Mouse (Mus musculus): Measurements from ENCODE around the gene Glrx5. TPM values are rescaled to one million over a fixed set of nuclear protein-coding genes. Genes with fewer than 3 reads are reported as not detected.

The Glrx5 gene
- total and polyA plus RNA-seq, 2 experiments from 2014 or later = 35.8 to 185 TPM

GRCm38 (mm10) chr12:105077232-105077631, 44.7 kb downstream of the Glrx5 start:
- Histone ChIP-seq H3K27ac (ENCODE audit: low read depth, low read length) (no peak overlapping the region), H3K4me1 (ENCODE audit: insufficient read depth, low read length) (no peaks in the 10 kb centered on the region), H3K27me3 (ENCODE audit: insufficient read depth, low read length) (no peaks in the 10 kb centered on the region), H3K9me3 (ENCODE audit: low read length) (no peaks in the 10 kb centered on the region), H3K9ac (replicated peaks; ENCODE audit: low read length, poor library complexity, severe bottlenecking) (no peak overlapping the region), H3K4me2 (ENCODE audit: low read depth, low read length, poor library complexity, severe bottlenecking) (no peak overlapping the region), H3K36me3 (ENCODE audit: insufficient read depth, low read length) (no peaks in the 10 kb centered on the region), H3K4me3 (ENCODE audit: low read depth, low read length) (no peak overlapping the region)
- ATAC-seq (ENCODE audit: low FRiP score) = no peak
- DNase-seq (ENCODE audit: low spot score) = no peak
- TF ChIP-seq CTCF (IDR thresholded peaks at IDR 0.05) = no peak
- whole genome bisulfite sequencing = 91% methylated on average over 2 of the region's 2 CpGs

- H3K4me2 ChIP-seq (ENCODE audit: low read depth, low read length, poor library complexity, severe bottlenecking) = no peak overlapping the region
- H3K9me3 ChIP-seq (ENCODE audit: low read length) = no peaks in the 10 kb centered on the region
- no peaks in the 10 kb centered on the region for H3K27me3 ChIP-seq (ENCODE audit: insufficient read depth, low read length)
- no peak overlapping the region for H3K4me3 ChIP-seq (ENCODE audit: low read depth, low read length)
- no peaks in the 10 kb centered on the region for H3K4me1 ChIP-seq (ENCODE audit: insufficient read depth, low read length)
- ATAC-seq (ENCODE audit: low FRiP score) (no peak), DNase-seq (ENCODE audit: low spot score) (no peak)
- 79% methylated on average over 5 of the region's 5 CpGs for WGBS
- H3K36me3 ChIP-seq (ENCODE audit: insufficient read depth, low read length) = no peaks in the 10 kb centered on the region
- no peak overlapping the region for H3K9ac ChIP-seq (replicated peaks; ENCODE audit: low read length, poor library complexity, severe bottlenecking)
- H3K27ac ChIP-seq (ENCODE audit: low read depth, low read length) = no peak overlapping the region
- no peak for TF ChIP-seq CTCF (IDR thresholded peaks at IDR 0.05)
Measured at GRCm38 (mm10) chr12:105084171-105084570, 51.7 kb downstream of the Glrx5 start.

GRCm38 (mm10) chr12:105084816-105085215, 52.3 kb downstream of the Glrx5 start:
- H3K36me3 ChIP-seq (ENCODE audit: insufficient read depth, low read length) = no peaks in the 10 kb centered on the region
- H3K9me3 ChIP-seq (ENCODE audit: low read length) = no peaks in the 10 kb centered on the region
- 83% methylated on average over 6 of the region's 6 CpGs for WGBS
- no peak for TF ChIP-seq CTCF (IDR thresholded peaks at IDR 0.05)
- H3K27me3 ChIP-seq (ENCODE audit: insufficient read depth, low read length) = no peaks in the 10 kb centered on the region
- DNase-seq (ENCODE audit: low spot score) (no peak), ATAC-seq (ENCODE audit: low FRiP score) (no peak)
- no peak overlapping the region for H3K4me2 ChIP-seq (ENCODE audit: low read depth, low read length, poor library complexity, severe bottlenecking)
- no peak overlapping the region for H3K9ac ChIP-seq (replicated peaks; ENCODE audit: low read length, poor library complexity, severe bottlenecking)
- no peaks in the 10 kb centered on the region for H3K4me1 ChIP-seq (ENCODE audit: insufficient read depth, low read length)
- no peak overlapping the region for H3K4me3 ChIP-seq (ENCODE audit: low read depth, low read length)
- no peak overlapping the region for H3K27ac ChIP-seq (ENCODE audit: low read depth, low read length)

GRCm38 (mm10) chr12:105085296-105085695, 52.8 kb downstream of the Glrx5 start:
- Histone ChIP-seq H3K4me1 (ENCODE audit: insufficient read depth, low read length) (no peaks in the 10 kb centered on the region), H3K4me2 (ENCODE audit: low read depth, low read length, poor library complexity, severe bottlenecking) (no peak overlapping the region), H3K9ac (replicated peaks; ENCODE audit: low read length, poor library complexity, severe bottlenecking) (no peak overlapping the region), H3K9me3 (ENCODE audit: low read length) (no peaks in the 10 kb centered on the region), H3K27me3 (ENCODE audit: insufficient read depth, low read length) (no peaks in the 10 kb centered on the region), H3K36me3 (ENCODE audit: insufficient read depth, low read length) (no peaks in the 10 kb centered on the region), H3K27ac (ENCODE audit: low read depth, low read length) (no peak overlapping the region), H3K4me3 (ENCODE audit: low read depth, low read length) (no peak overlapping the region)
- DNase-seq (ENCODE audit: low spot score) = no peak
- no peak for ATAC-seq (ENCODE audit: low FRiP score)
- WGBS = 76% methylated on average over 12 of the region's 12 CpGs
- no peak for TF ChIP-seq CTCF (IDR thresholded peaks at IDR 0.05)

- H3K36me3 ChIP-seq (ENCODE audit: insufficient read depth, low read length) = no peaks in the 10 kb centered on the region
- no peak overlapping the region for H3K4me3 ChIP-seq (ENCODE audit: low read depth, low read length)
- H3K27me3 ChIP-seq (ENCODE audit: insufficient read depth, low read length) = no peaks in the 10 kb centered on the region
- DNase-seq (ENCODE audit: low spot score) (no peak), ATAC-seq (ENCODE audit: low FRiP score) (no peak)
- no peak for TF ChIP-seq CTCF (IDR thresholded peaks at IDR 0.05)
- no peak overlapping the region for H3K9ac ChIP-seq (replicated peaks; ENCODE audit: low read length, poor library complexity, severe bottlenecking)
- H3K27ac ChIP-seq (ENCODE audit: low read depth, low read length) = no peak overlapping the region
- H3K4me2 ChIP-seq (ENCODE audit: low read depth, low read length, poor library complexity, severe bottlenecking) = no peak overlapping the region
- WGBS = 98% methylated on average over 6 of the region's 6 CpGs
- H3K9me3 ChIP-seq (ENCODE audit: low read length) = no peaks in the 10 kb centered on the region
- no peaks in the 10 kb centered on the region for H3K4me1 ChIP-seq (ENCODE audit: insufficient read depth, low read length)
Measured at GRCm38 (mm10) chr12:105086781-105087180, 54.3 kb downstream of the Glrx5 start.

- no peak overlapping the region for H3K27ac ChIP-seq (ENCODE audit: low read depth, low read length)
- WGBS = 81% methylated on average over 3 of the region's 3 CpGs
- no peaks in the 10 kb centered on the region for H3K27me3 ChIP-seq (ENCODE audit: insufficient read depth, low read length)
- ATAC-seq (ENCODE audit: low FRiP score) (no peak), DNase-seq (ENCODE audit: low spot score) (no peak)
- no peak for TF ChIP-seq CTCF (IDR thresholded peaks at IDR 0.05)
- H3K4me3 ChIP-seq (ENCODE audit: low read depth, low read length) = no peak overlapping the region
- no peaks in the 10 kb centered on the region for H3K36me3 ChIP-seq (ENCODE audit: insufficient read depth, low read length)
- no peak overlapping the region for H3K4me2 ChIP-seq (ENCODE audit: low read depth, low read length, poor library complexity, severe bottlenecking)
- no peaks in the 10 kb centered on the region for H3K4me1 ChIP-seq (ENCODE audit: insufficient read depth, low read length)
- H3K9me3 ChIP-seq (ENCODE audit: low read length) = no peaks in the 10 kb centered on the region
- no peak overlapping the region for H3K9ac ChIP-seq (replicated peaks; ENCODE audit: low read length, poor library complexity, severe bottlenecking)
Measured at GRCm38 (mm10) chr12:105087353-105087752, 54.9 kb downstream of the Glrx5 start.
